Mouse (Mus musculus): ENCODE results near the gene Irx5. TPM values are rescaled to one million over a fixed set of nuclear protein-coding genes. Genes with fewer than 3 reads are reported as not detected.

Gene Irx5
- total RNA-seq (2021): under 1 TPM in 1 of 2 experiments, not detected in 1; 0.14 TPM
- long read RNA-seq, experiment 1: 0 reads
- long read RNA-seq, experiment 2: 0 reads

DNA sequence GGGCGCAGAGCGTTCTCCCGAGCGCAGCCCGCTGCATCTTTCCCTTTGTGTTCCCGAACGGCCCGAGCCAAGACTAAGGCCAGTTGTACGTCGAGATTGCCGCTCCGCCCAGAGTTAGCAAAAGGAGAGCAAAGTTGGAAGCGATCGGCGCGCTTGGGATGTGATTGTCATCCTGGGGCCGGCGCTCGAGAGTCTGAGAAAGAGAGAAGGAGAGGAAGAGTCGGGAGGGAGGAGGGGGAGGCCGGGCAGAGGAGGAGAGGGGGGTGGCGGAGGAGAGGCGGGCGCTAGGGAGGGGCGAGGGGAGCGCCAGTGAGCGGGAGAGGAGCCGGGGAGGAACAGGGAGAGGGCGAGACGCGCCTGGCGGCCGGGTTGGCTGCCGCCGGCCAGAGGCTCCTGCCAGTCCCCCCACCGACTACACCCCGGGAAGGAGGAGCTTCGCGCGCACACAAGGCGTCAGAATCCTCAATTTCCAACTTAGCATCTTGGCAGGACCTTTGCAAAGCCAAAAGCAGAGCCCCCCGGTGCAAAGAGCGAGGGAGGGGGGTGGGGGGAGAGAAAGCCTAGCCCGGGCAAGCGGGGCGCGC lies at the start of gene Irx5:
Gene Irx5 (plus strand): TSS at position 228 of the 584 bp plus-strand sequence.
- intact Hi-C loops (cut with DNase I): loop anchor here (5.0 kb wide), 2 partner anchors 645 to 980 kb away; no protein-coding TSS in a partner anchor
- no peak for TF ChIP-seq CTCF (IDR thresholded peaks at IDR 0.05)
- Histone ChIP-seq H3K4me3 (peak within 1 kb of the TSS; percentile 64; the same call in 1 of the 2 replicates), H3K27ac (no peak within 1 kb of the TSS)
- peak in 1 of 2 experiments; percentile 20 for DNase-seq (ENCODE audit: extremely low spot score in 1 of 2, low spot score in 2 of 2)

DNA sequence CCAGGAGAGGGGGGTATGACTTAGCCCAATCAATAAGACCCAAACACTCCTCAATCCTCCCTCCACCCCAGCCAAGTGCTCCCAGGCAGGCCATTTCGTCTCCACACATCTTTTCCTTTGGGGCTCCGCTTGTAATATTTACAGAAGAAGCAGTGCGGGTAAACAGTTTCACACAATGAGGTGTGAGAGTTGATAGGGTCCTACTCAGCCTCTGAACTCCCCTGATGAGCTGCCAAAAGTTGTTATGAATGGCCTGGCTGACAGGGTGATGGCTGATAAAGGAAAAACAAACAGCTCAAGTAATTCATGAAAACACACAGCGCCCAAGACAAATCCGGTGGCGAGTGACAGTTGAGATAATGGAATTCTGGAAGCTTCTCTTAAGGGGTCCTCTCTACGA lies 45.2 kb upstream of the Irx5 start:
- TF ChIP-seq CTCF (IDR thresholded peaks at IDR 0.05): no peak
- intact Hi-C loops (cut with DNase I): no loop called here
- no peak overlapping the region for H3K27ac ChIP-seq
- H3K4me3 ChIP-seq: no peak overlapping the region
- DNase-seq (ENCODE audit: extremely low spot score in 1 of 2, low spot score in 2 of 2): no peak

DNA sequence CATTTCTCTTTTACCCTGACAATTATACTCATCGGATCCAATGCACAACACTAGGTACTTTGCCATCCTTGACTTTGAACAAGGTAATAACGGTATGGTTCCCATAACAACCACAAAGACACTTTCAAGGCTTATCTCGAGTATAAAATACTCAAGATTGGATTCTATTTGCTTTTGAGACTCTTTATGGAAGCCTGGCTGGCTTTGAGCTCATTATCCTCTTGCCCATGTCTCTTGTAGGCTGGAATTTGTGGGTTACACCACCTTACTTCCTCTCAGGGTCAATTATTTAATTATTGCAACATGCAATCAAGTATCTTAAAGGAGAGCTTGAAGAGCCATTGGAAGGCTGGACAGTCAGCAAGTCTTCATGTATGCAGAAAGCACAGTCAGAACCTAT lies 43.7 kb upstream of the Irx5 start:
- H3K4me3 ChIP-seq: no peak overlapping the region
- intact Hi-C loops (cut with DNase I): no loop called here
- no peak for DNase-seq (ENCODE audit: extremely low spot score in 1 of 2, low spot score in 2 of 2)
- H3K27ac ChIP-seq: no peak overlapping the region
- no peak for TF ChIP-seq CTCF (IDR thresholded peaks at IDR 0.05)

- TF ChIP-seq CTCF (IDR thresholded peaks at IDR 0.05): no peak
- intact Hi-C loops (cut with DNase I): no loop called here
- Histone ChIP-seq H3K4me3 (no peak overlapping the region), H3K27ac (no peak overlapping the region)
- no peak for DNase-seq (ENCODE audit: extremely low spot score in 1 of 2, low spot score in 2 of 2)
Measured at GRCm38 (mm10) chr8:92323751-92324150, 33.7 kb upstream of the Irx5 start.

GRCm38 (mm10) chr8:92327176-92327575 lies 30.2 kb upstream of the Irx5 start:
- peak; percentile 25 for TF ChIP-seq CTCF (IDR thresholded peaks at IDR 0.05)
- no peak for DNase-seq (ENCODE audit: extremely low spot score in 1 of 2, low spot score in 2 of 2)
- intact Hi-C loops (cut with DNase I): no loop called here
- H3K27ac ChIP-seq: no peak overlapping the region
- no peak overlapping the region for H3K4me3 ChIP-seq

DNA sequence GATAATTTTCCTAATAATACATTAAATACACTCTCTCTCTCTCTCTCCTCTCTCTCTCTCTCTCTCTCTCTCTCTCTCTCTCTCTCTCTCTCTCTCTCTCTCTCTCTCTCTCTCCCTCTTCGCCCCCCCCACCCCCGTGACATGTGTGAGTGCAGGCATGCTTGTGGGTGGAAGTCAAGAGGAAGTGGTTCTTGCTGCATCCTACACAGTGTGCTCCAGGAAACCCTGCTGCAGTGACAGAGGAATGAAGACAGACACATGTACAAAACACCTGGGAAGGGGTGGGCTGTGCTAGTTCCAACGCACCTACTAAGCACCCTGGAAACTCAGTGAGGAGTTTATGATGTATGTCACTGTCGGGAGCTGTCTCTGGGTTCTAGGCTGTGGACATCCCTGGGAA lies 28.2 kb upstream of the Irx5 start:
- H3K4me3 ChIP-seq: no peak overlapping the region
- no peak for DNase-seq (ENCODE audit: extremely low spot score in 1 of 2, low spot score in 2 of 2)
- intact Hi-C loops (cut with DNase I): no loop called here
- H3K27ac ChIP-seq: no peak overlapping the region
- TF ChIP-seq CTCF (IDR thresholded peaks at IDR 0.05): no peak

GRCm38 (mm10) chr8:92331811-92332210 lies 25.6 kb upstream of the Irx5 start:
- intact Hi-C loops (cut with DNase I): no loop called here
- H3K4me3 ChIP-seq: no peak overlapping the region
- no peak for DNase-seq (ENCODE audit: extremely low spot score in 1 of 2, low spot score in 2 of 2)
- no peak for TF ChIP-seq CTCF (IDR thresholded peaks at IDR 0.05)
- no peak overlapping the region for H3K27ac ChIP-seq

- no peak for TF ChIP-seq CTCF (IDR thresholded peaks at IDR 0.05)
- no peak for DNase-seq (ENCODE audit: extremely low spot score in 1 of 2, low spot score in 2 of 2)
- intact Hi-C loops (cut with DNase I): no loop called here
- no peak overlapping the region for H3K4me3 ChIP-seq
- H3K27ac ChIP-seq: no peak overlapping the region
Measured at GRCm38 (mm10) chr8:92333406-92333805, 24.0 kb upstream of the Irx5 start.

DNA sequence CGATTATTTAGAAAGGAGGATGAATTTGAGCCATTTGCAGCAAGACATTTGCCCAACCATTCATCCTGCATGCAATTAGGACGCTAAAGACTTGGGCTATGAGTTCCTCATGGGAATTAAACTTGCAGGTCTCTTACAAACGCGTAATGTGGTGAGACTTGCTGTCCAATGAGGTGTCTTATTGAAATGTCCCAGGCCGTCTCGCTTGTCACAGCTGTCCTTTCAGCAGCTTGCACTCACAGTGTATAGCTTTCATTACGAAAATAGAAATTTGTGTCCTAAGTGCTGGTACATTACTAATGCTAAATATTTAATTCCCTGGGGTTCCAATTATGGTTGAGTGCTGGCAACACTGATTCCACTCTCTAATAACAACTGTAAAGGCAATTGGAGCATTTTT lies 22.3 kb upstream of the Irx5 start:
- Histone ChIP-seq H3K27ac (no peak overlapping the region), H3K4me3 (no peak overlapping the region)
- intact Hi-C loops (cut with DNase I): no loop called here
- DNase-seq (ENCODE audit: extremely low spot score in 1 of 2, low spot score in 2 of 2): no peak
- no peak for TF ChIP-seq CTCF (IDR thresholded peaks at IDR 0.05)

GRCm38 (mm10) chr8:92336041-92336440 lies 21.4 kb upstream of the Irx5 start:
- Histone ChIP-seq H3K4me3 (no peak overlapping the region), H3K27ac (no peak overlapping the region)
- intact Hi-C loops (cut with DNase I): no loop called here
- no peak for DNase-seq (ENCODE audit: extremely low spot score in 1 of 2, low spot score in 2 of 2)
- TF ChIP-seq CTCF (IDR thresholded peaks at IDR 0.05): no peak

DNA sequence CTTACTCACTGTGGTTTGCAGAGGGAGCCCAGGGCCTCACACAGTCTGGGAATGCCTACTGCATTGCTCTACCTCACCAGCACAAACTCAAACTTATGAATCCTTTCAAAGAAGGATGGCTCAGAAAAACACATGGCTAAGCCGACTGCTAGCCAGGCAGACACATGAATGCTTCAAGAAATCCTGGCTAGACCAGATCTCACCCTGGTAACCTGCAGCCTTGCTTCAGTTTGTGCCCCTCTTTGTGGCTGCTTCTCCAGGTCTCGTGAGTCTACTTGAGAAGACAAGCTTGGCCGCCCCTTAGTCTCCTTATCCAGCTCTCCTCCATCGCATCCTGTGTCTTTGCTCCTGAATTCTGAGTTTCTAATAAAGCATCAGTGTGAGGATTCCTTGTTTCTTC lies 13.9 kb upstream of the Irx5 start:
- H3K4me3 ChIP-seq: no peak overlapping the region
- DNase-seq (ENCODE audit: extremely low spot score in 1 of 2, low spot score in 2 of 2): no peak
- intact Hi-C loops (cut with DNase I): no loop called here
- no peak overlapping the region for H3K27ac ChIP-seq
- TF ChIP-seq CTCF (IDR thresholded peaks at IDR 0.05): no peak

- intact Hi-C loops (cut with DNase I): no loop called here
- H3K4me3 ChIP-seq: no peak overlapping the region
- no peak overlapping the region for H3K27ac ChIP-seq
- no peak for DNase-seq (ENCODE audit: extremely low spot score in 1 of 2, low spot score in 2 of 2)
- no peak for TF ChIP-seq CTCF (IDR thresholded peaks at IDR 0.05)
Measured at GRCm38 (mm10) chr8:92349898-92350486, 7.4 kb upstream of the Irx5 start.

DNA sequence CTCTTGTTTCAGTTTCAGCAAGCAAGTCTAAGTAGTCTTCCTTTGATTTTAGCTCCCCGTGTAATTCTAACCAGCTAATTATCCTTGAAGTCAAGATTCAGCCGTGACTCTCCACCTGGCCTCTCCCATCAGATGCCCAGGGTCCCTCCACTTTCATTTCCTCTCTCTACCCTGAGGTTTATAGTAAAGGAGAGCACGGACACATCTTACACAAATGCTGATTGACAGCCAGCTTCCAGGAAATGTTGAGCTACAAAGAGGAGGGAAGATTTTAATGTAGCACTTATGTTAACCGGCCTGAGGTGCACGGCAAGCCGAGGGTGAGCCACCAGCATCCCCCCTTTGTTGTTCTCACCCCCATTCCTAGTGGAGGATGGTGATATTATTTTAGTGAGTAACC lies 4.0 kb upstream of the Irx5 start:
- DNase-seq (ENCODE audit: extremely low spot score in 1 of 2, low spot score in 2 of 2): no peak
- no peak overlapping the region for H3K4me3 ChIP-seq
- TF ChIP-seq CTCF (IDR thresholded peaks at IDR 0.05): no peak

More for the DNA sequence above, 4.0 kb upstream of the Irx5 start:
- H3K27ac ChIP-seq: no peak overlapping the region
- intact Hi-C loops (cut with DNase I): no loop called here
